Mouse (Mus musculus): Measurements from ENCODE around the gene Tef. TPM values are rescaled to one million over a fixed set of nuclear protein-coding genes. Genes with fewer than 3 reads are reported as not detected.

Gene Tef
- polyA plus RNA-seq, 1 experiment from 2014 or later, result 26.5 TPM

DNA sequence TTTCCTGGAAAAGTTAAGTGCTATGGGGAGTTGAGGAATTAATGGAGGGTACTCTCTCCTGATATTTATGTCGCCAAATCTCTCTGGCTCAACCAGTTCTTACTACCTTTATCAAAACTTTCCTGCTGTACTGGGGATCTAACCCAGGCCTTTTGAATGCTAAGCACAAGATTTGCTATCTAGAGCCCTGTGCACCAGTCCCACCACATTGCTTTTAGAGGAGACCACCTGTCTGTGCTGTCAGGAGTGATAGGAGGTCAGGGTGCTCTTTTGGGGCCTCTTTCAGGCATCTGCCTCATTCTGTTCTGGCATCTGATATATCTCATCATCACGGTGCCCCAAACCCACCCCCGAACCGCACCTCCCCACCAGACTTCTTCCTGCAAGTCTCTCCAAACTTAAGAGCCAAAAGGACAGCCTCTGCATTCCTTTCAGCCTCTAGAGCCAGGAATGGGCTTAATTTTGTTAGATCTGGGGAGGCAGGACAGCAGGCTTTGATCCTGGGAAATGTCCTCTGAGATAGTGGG is 1.3 kb downstream of the Tef start:
- no peak for ATAC-seq (replicated peaks; ENCODE audit: low FRiP score)
- H3K9me3 ChIP-seq (replicated peaks), result no peaks in the 10 kb centered on the region
- no peaks in the 10 kb centered on the region for H3K27me3 ChIP-seq
- WGBS, result 61% methylated on average over 4 of the region's 4 CpGs
- H3K4me3 ChIP-seq (replicated peaks), result peak overlapping the region; percentile 37; the same call in 1 of the 2 replicates
- peak overlapping the region; percentile 3; the same call in 1 of the 2 replicates for H3K9ac ChIP-seq
- peak overlapping the region; percentile 57 for H3K4me2 ChIP-seq
- H3K27ac ChIP-seq, result peak overlapping the region; percentile 77
- no peaks in the 10 kb centered on the region for H3K36me3 ChIP-seq
- peaks cover 52% of the 10 kb centered on the region for H3K4me1 ChIP-seq

DNA sequence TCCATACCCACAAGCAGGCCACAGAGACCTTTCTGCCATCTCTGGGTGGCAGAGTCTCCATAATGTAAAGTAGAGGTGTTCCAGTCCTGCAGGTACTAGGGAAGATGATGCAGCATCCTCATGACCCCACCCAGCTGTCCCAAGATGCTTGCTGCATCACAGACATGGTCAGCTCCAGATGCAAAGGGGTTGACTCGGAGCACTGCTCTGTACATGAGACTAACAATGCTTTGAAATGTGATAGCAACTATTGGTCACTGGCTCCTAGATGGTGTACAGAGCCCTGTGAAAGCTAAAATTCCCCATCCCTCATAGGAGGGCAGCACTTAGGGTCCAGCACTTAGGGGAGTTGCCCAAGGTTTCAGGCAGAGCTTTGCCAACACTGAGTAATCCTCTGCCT is 2.0 kb downstream of the Tef start:
- peaks cover 58% of the 10 kb centered on the region for H3K4me1 ChIP-seq
- no peaks in the 10 kb centered on the region for H3K27me3 ChIP-seq
- H3K9ac ChIP-seq, result no peak overlapping the region
- peak overlapping the region; percentile 57; the same call in 1 of the 2 replicates for H3K4me2 ChIP-seq
- no peak for ATAC-seq (replicated peaks; ENCODE audit: low FRiP score)
- no peaks in the 10 kb centered on the region for H3K36me3 ChIP-seq
- no peak overlapping the region for H3K27ac ChIP-seq
- WGBS, result 79% methylated on average over 1 of the region's 1 CpGs
- no peaks in the 10 kb centered on the region for H3K9me3 ChIP-seq (replicated peaks)
- H3K4me3 ChIP-seq (replicated peaks), result no peak overlapping the region

DNA sequence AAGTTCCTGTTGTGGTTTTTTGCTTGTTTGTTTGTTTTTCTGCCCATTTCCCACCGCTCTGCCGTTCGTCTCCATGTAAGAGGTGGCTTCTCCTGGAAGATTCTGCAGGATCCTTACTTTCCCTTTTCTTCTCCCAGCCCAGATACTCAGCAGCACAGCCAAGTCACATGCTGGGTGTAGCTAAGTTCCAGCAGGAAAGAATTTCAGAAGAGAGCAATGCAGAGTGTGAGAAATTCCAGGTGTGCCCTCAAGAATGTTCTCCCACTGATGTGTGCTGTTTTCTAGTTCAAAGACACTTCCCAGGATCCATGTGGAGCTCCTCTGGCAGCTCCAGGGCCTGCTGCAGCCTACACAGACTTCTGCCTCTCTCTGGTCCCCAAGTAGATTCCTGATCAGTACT is 2.7 kb downstream of the Tef start:
- Histone ChIP-seq H3K27me3 (no peaks in the 10 kb centered on the region), H3K4me2 (no peak overlapping the region), H3K9ac (no peak overlapping the region), H3K4me3 (replicated peaks) (no peak overlapping the region), H3K9me3 (replicated peaks) (no peaks in the 10 kb centered on the region), H3K36me3 (no peaks in the 10 kb centered on the region), H3K27ac (peak overlapping the region; percentile 33), H3K4me1 (peaks cover 65% of the 10 kb centered on the region)
- 59% methylated on average over 3 of the region's 3 CpGs for WGBS
- ATAC-seq (replicated peaks; ENCODE audit: low FRiP score), result no peak

DNA sequence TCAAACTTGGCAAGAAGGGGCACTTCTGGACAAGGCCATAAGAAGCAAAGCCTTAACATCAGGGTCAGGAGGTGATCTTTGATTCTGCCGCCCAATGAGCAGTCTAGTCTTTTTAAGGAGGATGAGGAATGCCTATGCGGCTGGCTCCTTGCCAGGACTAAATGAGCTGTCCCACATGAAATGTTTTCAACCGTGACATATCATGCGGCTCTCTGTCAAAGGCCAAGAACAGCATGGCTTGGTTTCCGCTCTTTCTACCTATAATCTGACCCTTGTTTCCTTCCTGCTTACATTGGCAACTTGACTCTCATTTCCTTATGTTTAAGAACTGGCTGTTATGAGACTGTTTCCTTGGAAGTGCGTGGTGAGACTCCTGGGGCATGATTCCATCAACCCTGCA is 3.4 kb downstream of the Tef start:
- no peak overlapping the region for H3K4me3 ChIP-seq (replicated peaks)
- H3K27ac ChIP-seq, result peak overlapping the region; percentile 33
- no peaks in the 10 kb centered on the region for H3K27me3 ChIP-seq
- WGBS, result 12% methylated on average over 6 of the region's 6 CpGs
- H3K4me2 ChIP-seq, result no peak overlapping the region
- H3K4me1 ChIP-seq, result peaks cover 69% of the 10 kb centered on the region
- no peak for ATAC-seq (replicated peaks; ENCODE audit: low FRiP score)
- no peak overlapping the region for H3K9ac ChIP-seq
- no peaks in the 10 kb centered on the region for H3K9me3 ChIP-seq (replicated peaks)
- no peaks in the 10 kb centered on the region for H3K36me3 ChIP-seq

DNA sequence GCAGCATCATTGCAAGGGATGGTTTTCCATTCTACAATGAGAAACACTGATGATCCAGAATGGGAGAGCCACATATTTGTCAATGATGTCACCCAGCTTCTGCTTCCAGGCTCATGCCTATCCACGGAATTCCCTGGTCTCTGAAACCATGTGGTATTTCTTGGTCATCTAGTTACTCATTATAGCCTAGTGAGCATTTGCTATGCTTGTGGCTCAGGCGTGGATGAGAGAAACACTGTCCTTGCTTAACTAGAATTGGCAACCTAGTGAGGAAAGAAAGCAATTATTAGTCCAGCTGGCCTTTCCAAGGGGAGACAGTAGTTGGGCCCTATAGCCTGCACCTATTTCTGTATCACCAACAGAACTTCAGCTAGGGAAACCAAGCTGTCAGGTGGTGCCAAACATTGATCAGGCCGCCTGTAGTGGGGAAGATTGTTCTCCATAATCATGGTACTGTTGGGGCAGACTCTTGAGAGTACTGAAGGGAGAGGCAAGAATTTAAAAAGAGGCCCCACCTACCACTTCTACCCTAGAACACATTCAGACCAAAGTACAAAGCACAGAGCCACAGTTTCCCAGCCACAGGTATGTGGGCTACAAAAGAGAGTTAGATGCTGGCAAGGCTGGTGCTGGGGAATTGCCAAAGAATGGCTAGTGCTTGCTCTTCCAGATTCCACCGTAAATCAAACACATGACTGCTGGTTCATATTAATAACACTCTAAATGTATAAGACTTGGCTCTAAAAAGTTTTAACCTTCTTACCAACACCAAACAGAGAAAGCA is 4.6 kb downstream of the Tef start:
- ATAC-seq (replicated peaks; ENCODE audit: low FRiP score), result no peak
- no peaks in the 10 kb centered on the region for H3K36me3 ChIP-seq
- no peak overlapping the region for H3K27ac ChIP-seq
- peaks cover 69% of the 10 kb centered on the region for H3K4me1 ChIP-seq
- H3K9me3 ChIP-seq (replicated peaks), result no peaks in the 10 kb centered on the region
- H3K4me3 ChIP-seq (replicated peaks), result no peak overlapping the region
- no peaks in the 10 kb centered on the region for H3K27me3 ChIP-seq
- H3K9ac ChIP-seq, result no peak overlapping the region
- 86% methylated on average over 4 of the region's 4 CpGs for WGBS
- H3K4me2 ChIP-seq, result no peak overlapping the region

DNA sequence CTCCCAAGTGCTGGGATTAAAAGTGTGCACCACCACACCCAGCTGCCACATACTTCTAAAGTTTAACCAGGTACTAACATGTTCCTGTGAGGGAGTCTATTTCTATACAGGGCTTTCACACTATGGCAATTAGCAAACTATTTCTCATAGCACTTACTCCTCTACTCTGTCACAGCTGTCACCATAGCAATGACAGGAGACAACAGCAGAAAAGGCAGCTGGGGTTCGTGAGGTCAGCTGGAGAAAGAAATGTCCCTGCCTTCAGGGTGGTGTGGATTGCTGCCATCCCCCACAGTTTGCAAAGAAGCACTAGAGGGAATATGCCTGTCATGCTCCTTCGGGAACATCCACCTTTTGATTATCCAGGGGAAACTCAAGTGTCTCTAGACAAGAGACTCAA is 6.6 kb downstream of the Tef start:
- Histone ChIP-seq H3K4me1 (peaks cover 61% of the 10 kb centered on the region), H3K4me2 (no peak overlapping the region), H3K36me3 (no peaks in the 10 kb centered on the region), H3K9me3 (replicated peaks) (no peaks in the 10 kb centered on the region), H3K27ac (no peak overlapping the region), H3K4me3 (replicated peaks) (no peak overlapping the region), H3K9ac (no peak overlapping the region), H3K27me3 (no peaks in the 10 kb centered on the region)
- 62% methylated on average over 2 of the region's 2 CpGs for WGBS
- ATAC-seq (replicated peaks; ENCODE audit: low FRiP score), result no peak

DNA sequence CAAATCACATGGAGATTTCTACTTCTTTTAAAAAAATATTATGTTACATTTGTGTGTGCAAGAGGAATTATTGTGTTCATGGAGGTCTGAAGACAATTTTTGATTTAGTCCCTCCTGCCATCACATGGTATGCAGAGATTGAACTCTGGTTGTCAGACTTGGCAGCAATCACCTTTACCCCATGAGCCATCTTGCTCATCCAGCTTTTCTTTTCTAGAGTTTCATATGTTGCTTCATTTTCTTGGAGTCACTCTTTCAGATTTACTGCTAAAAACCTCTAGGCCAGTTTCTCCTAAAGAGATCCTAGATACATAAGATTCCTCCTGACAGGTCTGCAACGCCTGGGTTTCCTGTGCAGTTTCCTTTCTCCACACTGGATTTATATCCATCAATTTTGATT is 7.3 kb downstream of the Tef start:
- H3K9me3 ChIP-seq (replicated peaks), result no peaks in the 10 kb centered on the region
- H3K4me2 ChIP-seq, result peak overlapping the region; percentile 91
- no peaks in the 10 kb centered on the region for H3K27me3 ChIP-seq
- ATAC-seq (replicated peaks; ENCODE audit: low FRiP score), result no peak
- 0 out of 2 replicates have a peak overlapping the region, but pooled peaks have one; percentile 38 for H3K9ac ChIP-seq
- WGBS, result 24% methylated on average over 1 of the region's 1 CpGs
- H3K27ac ChIP-seq, result peak overlapping the region; percentile 94
- no peaks in the 10 kb centered on the region for H3K36me3 ChIP-seq
- peaks cover 53% of the 10 kb centered on the region for H3K4me1 ChIP-seq
- H3K4me3 ChIP-seq (replicated peaks), result peak overlapping the region; percentile 78

DNA sequence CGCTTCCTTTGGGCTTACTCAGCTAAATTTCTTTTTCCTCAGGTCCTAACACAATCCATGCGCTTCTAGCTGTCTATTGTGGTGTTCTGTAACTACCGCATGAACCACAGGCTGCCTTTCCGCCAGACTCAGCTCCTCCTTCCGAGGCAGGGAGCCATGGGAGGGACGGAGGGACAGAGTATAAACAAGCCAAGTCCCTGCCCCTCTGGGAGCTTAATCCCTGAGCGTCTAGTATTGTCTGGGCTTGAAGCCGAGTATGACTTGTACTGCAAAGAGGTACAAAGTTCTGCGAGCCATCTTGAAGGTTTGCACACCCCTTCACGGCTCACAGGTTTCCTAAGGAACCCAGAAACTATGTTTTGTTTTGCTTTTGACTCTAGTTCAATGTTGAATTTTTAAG is 7.9 kb downstream of the Tef start:
- peaks cover 47% of the 10 kb centered on the region for H3K4me1 ChIP-seq
- no peaks in the 10 kb centered on the region for H3K27me3 ChIP-seq
- no peaks in the 10 kb centered on the region for H3K9me3 ChIP-seq (replicated peaks)
- peak; percentile 20; the same call in 1 of the 2 replicates for ATAC-seq (replicated peaks; ENCODE audit: low FRiP score)
- H3K4me2 ChIP-seq, result peak overlapping the region; percentile 91
- peak overlapping the region; percentile 78 for H3K4me3 ChIP-seq (replicated peaks)
- H3K36me3 ChIP-seq, result peaks cover 4% of the 10 kb centered on the region
- WGBS, result under 1% methylated on average over 10 of the region's 10 CpGs
- H3K9ac ChIP-seq, result peak overlapping the region; percentile 38; the same call in 1 of the 2 replicates
- H3K27ac ChIP-seq, result peak overlapping the region; percentile 94

DNA sequence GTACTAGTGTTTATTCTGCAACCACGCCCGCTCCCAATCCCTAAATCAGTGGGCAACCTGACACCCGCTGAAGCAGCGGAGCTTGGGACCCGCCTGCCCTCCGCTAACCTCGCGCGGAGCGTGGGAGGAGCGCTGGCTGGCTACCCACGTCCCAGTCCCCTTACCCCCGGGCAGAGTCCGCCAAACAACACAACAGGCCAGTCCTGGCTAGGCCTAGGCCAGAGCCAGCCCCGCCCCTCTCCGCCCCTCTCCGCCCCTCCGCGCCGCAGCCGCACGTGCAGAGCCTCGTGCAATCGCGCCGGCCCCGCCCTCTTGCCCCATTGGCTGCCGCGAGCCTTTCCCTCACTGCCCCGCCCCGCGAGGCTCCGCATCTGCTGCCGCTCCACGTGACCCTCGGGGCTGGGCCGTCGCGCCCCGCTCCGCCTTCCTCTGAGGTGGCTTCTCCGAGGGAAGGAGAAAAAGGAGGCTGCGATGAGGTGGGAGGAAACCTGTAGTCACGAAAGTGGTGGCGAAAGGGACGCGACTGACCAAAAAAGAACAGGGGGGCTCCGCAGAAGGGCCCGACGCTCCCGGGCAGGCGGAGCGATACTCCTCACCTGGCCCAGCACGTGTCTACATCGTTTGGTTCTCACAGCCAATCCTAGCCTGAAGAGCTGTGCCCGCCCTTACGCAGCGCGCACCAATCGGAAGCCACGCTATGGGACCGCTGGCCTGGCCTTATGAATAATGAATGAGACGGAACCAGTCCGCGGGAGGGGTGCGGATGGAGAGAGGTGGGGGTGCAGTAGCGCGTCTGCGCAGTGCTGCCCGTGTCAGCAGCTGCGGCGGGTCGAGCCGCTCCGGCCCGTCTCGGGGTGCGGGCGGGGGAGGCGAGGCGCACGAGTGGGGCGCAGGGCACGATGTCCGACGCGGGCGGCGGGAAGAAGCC is 8.7 kb downstream of the Tef start:
- Histone ChIP-seq H3K4me3 (replicated peaks) (peak overlapping the region; percentile 78), H3K27me3 (no peaks in the 10 kb centered on the region), H3K9ac (peak overlapping the region; percentile 73), H3K4me2 (peak overlapping the region; percentile 91), H3K4me1 (peaks cover 40% of the 10 kb centered on the region), H3K36me3 (peaks cover 11% of the 10 kb centered on the region), H3K9me3 (replicated peaks) (no peaks in the 10 kb centered on the region), H3K27ac (peak overlapping the region; percentile 94)
- WGBS, result under 1% methylated on average over 87 of the region's 89 CpGs
- ATAC-seq (replicated peaks; ENCODE audit: low FRiP score), result peak; percentile 98

DNA sequence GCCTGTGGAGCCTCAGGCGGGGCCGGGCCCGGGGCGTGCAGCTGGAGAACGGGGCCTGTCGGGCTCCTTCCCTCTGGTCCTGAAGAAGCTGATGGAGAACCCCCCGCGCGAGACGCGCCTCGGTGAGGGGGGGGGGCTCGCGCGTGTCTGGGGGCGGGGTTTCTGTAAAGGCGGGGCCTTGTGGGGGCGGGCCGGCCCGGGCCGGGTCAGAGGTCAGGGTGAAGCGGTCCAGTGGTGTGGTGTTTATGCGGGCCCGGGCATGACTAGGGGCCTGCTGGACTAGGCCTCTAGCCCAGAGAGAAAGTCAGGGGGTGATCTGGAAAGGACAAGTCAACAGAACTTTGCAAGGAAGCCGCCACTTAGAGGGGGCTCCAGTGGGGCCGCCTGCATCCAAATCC is 9.4 kb downstream of the Tef start:
- peak; percentile 19 for ATAC-seq (replicated peaks; ENCODE audit: low FRiP score)
- no peaks in the 10 kb centered on the region for H3K9me3 ChIP-seq (replicated peaks)
- H3K27ac ChIP-seq, result peak overlapping the region; percentile 94
- under 1% methylated on average over 22 of the region's 26 CpGs for WGBS
- peaks cover 33% of the 10 kb centered on the region for H3K4me1 ChIP-seq
- peak overlapping the region; percentile 73 for H3K9ac ChIP-seq
- H3K4me2 ChIP-seq, result peak overlapping the region; percentile 91
- no peaks in the 10 kb centered on the region for H3K27me3 ChIP-seq
- H3K36me3 ChIP-seq, result peaks cover 18% of the 10 kb centered on the region
- peak overlapping the region; percentile 78 for H3K4me3 ChIP-seq (replicated peaks)

DNA sequence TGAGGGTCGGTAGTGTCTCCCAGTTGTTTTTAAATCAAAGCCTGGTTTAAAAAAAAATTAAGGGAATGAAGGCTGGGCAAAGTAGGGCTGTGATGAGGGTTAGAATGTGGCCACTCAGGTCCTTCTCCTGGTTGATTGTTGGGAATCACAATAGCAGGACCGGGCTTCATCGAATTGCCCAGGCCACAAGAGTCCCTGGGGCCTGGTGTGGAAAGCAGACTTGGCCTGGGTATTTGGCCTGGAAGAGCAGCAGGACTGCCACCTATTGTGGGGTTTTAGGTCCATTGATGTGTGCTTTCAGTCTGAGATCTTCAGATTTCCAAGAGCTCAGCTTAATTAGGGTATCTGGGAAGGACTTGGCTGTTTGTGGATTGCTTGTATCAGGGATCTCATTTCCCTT is 10.1 kb downstream of the Tef start:
- 50% methylated on average over 3 of the region's 3 CpGs for WGBS
- no peaks in the 10 kb centered on the region for H3K9me3 ChIP-seq (replicated peaks)
- ATAC-seq (replicated peaks; ENCODE audit: low FRiP score), result no peak
- peak overlapping the region; percentile 91 for H3K4me2 ChIP-seq
- H3K4me1 ChIP-seq, result peaks cover 30% of the 10 kb centered on the region
- no peaks in the 10 kb centered on the region for H3K27me3 ChIP-seq
- H3K27ac ChIP-seq, result peak overlapping the region; percentile 94
- H3K4me3 ChIP-seq (replicated peaks), result peak overlapping the region; percentile 78
- peaks cover 25% of the 10 kb centered on the region for H3K36me3 ChIP-seq
- peak overlapping the region; percentile 73 for H3K9ac ChIP-seq

Data from kidney, embryonic 15.5 days (tissue).